Mouse (Mus musculus) myocyte (in vitro differentiated cells): ENCODE measurements around the gene Lamb3. TPM values are rescaled to one million over a fixed set of nuclear protein-coding genes. Genes with fewer than 3 reads are reported as not detected.
A peak's percentile ranks its signal among the peaks of the same experiment; 100 is the strongest.

Source experiments
- H3K27me3 ChIP-seq: one replicate; pipeline ENCODE4 v1.6.1; 2011; ENCODE audit not compliant: control insufficient read depth, insufficient read depth, insufficient read length
- H3K36me3 ChIP-seq: one replicate; pipeline ENCODE4 v1.6.1; 2011; ENCODE audit not compliant: control insufficient read depth, insufficient read depth
- H3K4me2 ChIP-seq: one replicate; pipeline ENCODE4 v1.6.1; 2011; ENCODE audit warnings: low read depth, control low read depth
- H3K4me3 ChIP-seq: one replicate; pipeline ENCODE4 v1.5.1; 2011; ENCODE audit warnings: mild to moderate bottlenecking, control low read depth, moderate library complexity
- H3K79me2 ChIP-seq: one replicate; pipeline ENCODE4 v1.6.1; 2011; ENCODE audit not compliant: control insufficient read depth, insufficient read depth
- H3ac ChIP-seq: one replicate; pipeline ENCODE4 v1.6.1; 2011; ENCODE audit not compliant: control insufficient read depth, insufficient read length
- CEBPB ChIP-seq: IDR thresholded peaks from 2 replicates; pipeline ENCODE4 v1.6.1; 2011; ENCODE audit warnings: mild to moderate bottlenecking, moderate library complexity; ENCODE audit not compliant: poor library complexity, insufficient read depth, severe bottlenecking
- E2F4 ChIP-seq: IDR thresholded peaks from one replicate; pipeline ENCODE4 v1.6.1; 2011; ENCODE audit warnings: mild to moderate bottlenecking, control low read depth, moderate library complexity; ENCODE audit not compliant: insufficient read depth
- MAX ChIP-seq: IDR thresholded peaks from one replicate; pipeline ENCODE4 v1.6.1; 2011; ENCODE audit warnings: low read depth, mild to moderate bottlenecking, control low read depth
- MYOD1 ChIP-seq, 3 experiments: IDR thresholded peaks; one replicate each; pipeline ENCODE4 v1.6.1; 2011; ENCODE audit warnings: control low read depth in 2 of 3, low read depth in 2 of 3, mild to moderate bottlenecking in 2 of 3, moderate library complexity in 1 of 3; ENCODE audit not compliant: insufficient read length in 2 of 3, control insufficient read depth in 1 of 3
- MYOG ChIP-seq, 3 experiments: IDR thresholded peaks; one replicate each; pipeline ENCODE4 v1.6.1; 2011; ENCODE audit warnings: control low read depth in 2 of 3, low read depth in 2 of 3, mild to moderate bottlenecking in 2 of 3; ENCODE audit not compliant: insufficient read length in 2 of 3, control insufficient read depth in 1 of 3, insufficient read depth in 1 of 3
- POLR2A ChIP-seq: IDR thresholded peaks from one replicate; pipeline ENCODE4 v1.6.1; 2011; ENCODE audit warnings: low read depth, mild to moderate bottlenecking, control low read depth, moderate library complexity; ENCODE audit not compliant: insufficient read length
- POLR2AphosphoS2 ChIP-seq: IDR thresholded peaks from one replicate; pipeline ENCODE4 v1.6.1; 2011; ENCODE audit warnings: low read depth, control low read depth; ENCODE audit not compliant: insufficient read length
- REST ChIP-seq: IDR thresholded peaks from one replicate; pipeline ENCODE4 v1.6.1; 2011; ENCODE audit warnings: mild to moderate bottlenecking, control low read depth, moderate library complexity; ENCODE audit not compliant: insufficient read depth, insufficient read length
- SRF ChIP-seq: IDR thresholded peaks from one replicate; pipeline ENCODE4 v1.6.1; 2011; ENCODE audit warnings: low read depth; ENCODE audit not compliant: control insufficient read depth, insufficient read length
- TCF12 ChIP-seq: IDR thresholded peaks from one replicate; pipeline ENCODE4 v1.6.1; 2011; ENCODE audit warnings: mild to moderate bottlenecking, control low read depth; ENCODE audit not compliant: poor library complexity, insufficient read depth, severe bottlenecking
- TCF3 ChIP-seq: IDR thresholded peaks from one replicate; pipeline ENCODE4 v1.6.1; 2011; ENCODE audit warnings: low read depth, control low read depth; ENCODE audit not compliant: insufficient read length
- USF1 ChIP-seq: IDR thresholded peaks from one replicate; pipeline ENCODE4 v1.6.1; 2011; ENCODE audit warnings: low read depth, mild to moderate bottlenecking, control low read depth, moderate library complexity
- polyA plus RNA-seq: library from polyadenylated mRNA; unstranded; fragments of >200 nt; fragmentation: generic; extraction: Trizol; gene quantifications from one replicate; pipeline ENCODE4 v1.2.1, GENCODE M21; 2012; ENCODE audit warnings: missing spikeins

The Lamb3 gene
- polyA plus RNA-seq, 1 experiment: 15.5 TPM

DNA sequence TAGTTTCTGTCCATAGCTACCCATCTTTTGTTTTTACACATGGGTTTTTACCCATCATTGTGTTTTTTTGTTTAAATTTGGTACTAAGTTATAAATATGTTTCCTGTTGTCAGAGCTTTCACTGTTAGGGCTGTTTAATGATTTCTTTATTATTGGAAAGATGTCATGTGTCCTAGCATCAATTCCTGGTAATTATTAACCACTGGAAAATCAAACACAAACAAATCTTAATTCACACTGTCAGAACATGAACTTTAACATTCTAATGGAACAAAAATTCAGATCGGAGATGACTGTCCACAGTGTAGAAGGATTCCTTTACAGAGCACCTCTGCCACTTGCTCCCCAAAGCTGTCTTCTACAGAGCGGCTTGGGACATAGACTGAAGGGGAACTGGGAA lies 2.1 kb upstream of the Lamb3 start:
- no peak overlapping the region for H3ac ChIP-seq
- H3K36me3 ChIP-seq: no peaks in the 10 kb centered on the region
- no peaks in the 10 kb centered on the region for H3K79me2 ChIP-seq
- no peak overlapping the region for H3K4me2 ChIP-seq
- no peaks in the 10 kb centered on the region for H3K27me3 ChIP-seq
- no peak overlapping the region for H3K4me3 ChIP-seq
- no peak for TF ChIP-seq SRF
- no peak for TF ChIP-seq MYOG (IDR thresholded peaks at IDR 0.05; ENCODE audit: control insufficient read depth in 1 of 3, insufficient read depth in 1 of 3, insufficient read length in 2 of 3, low read depth in 2 of 3)
- TF ChIP-seq POLR2A: no peak
- no peak for TF ChIP-seq POLR2AphosphoS2
- TF ChIP-seq TCF3: no peak
- no peak for TF ChIP-seq MAX
- TF ChIP-seq USF1: no peak
- no peak for TF ChIP-seq CEBPB
- TF ChIP-seq E2F4: no peak
- TF ChIP-seq REST: no peak
- TF ChIP-seq MYOD1 (IDR thresholded peaks at IDR 0.05; ENCODE audit: control insufficient read depth in 1 of 3, insufficient read length in 2 of 3, low read depth in 2 of 3): no peak

DNA sequence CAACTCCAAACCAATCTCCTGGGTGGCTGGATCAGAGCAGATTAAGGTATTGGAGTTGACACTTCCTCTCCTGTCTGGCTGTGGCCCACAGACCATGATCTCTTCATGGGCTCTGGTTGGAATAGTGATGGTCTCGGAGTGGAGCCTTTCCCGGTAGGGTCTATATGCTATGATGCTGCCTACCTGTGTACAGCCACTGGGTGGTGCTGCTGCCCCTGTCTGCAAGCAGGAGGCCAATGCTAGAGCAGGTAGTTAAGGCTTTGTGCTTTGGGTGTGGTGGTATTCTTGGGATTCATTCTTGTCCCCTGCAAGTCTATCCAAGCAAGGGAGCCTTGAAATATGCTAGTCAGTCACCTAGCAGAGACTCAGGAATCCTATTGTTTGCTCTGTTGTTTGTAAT lies 679 bp downstream of the Lamb3 start:
- Histone ChIP-seq H3K36me3 (no peaks in the 10 kb centered on the region), H3K27me3 (no peaks in the 10 kb centered on the region), H3K4me3 (no peak overlapping the region), H3K79me2 (no peaks in the 10 kb centered on the region), H3K4me2 (no peak overlapping the region), H3ac (no peak overlapping the region)
- TF ChIP-seq TCF3 (no peak), REST (no peak), MYOD1 (IDR thresholded peaks at IDR 0.05; ENCODE audit: control insufficient read depth in 1 of 3, insufficient read length in 2 of 3, low read depth in 2 of 3) (no peak), MAX (no peak), MYOG (IDR thresholded peaks at IDR 0.05; ENCODE audit: control insufficient read depth in 1 of 3, insufficient read depth in 1 of 3, insufficient read length in 2 of 3, low read depth in 2 of 3) (no peak), CEBPB (no peak), POLR2AphosphoS2 (no peak), SRF (no peak), POLR2A (no peak), TCF12 (no peak), USF1 (no peak), E2F4 (no peak)

DNA sequence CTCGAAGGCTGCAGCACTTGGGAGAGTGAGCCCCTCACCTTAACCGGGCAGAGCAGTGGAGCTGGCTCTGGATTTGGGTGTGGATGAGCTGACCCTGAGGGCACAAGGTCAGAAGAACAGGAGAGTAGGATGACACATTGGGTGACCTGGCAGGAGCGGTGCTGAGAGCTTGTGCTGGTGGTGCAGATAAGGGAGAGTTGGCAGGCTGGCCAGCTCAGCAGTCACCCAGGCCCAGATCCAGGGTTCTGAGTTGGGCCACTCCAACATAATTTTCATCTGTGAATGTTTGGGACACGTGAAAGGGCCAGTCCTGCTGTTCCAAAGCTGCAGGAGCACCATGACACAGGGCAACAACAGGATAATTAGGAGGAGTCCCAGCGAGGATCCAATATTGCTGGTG lies 3.9 kb downstream of the Lamb3 start:
- Histone ChIP-seq H3K27me3 (no peaks in the 10 kb centered on the region), H3K4me3 (no peak overlapping the region), H3K4me2 (no peak overlapping the region), H3ac (no peak overlapping the region), H3K36me3 (no peaks in the 10 kb centered on the region), H3K79me2 (no peaks in the 10 kb centered on the region)
- TF ChIP-seq CEBPB (no peak), MYOG (IDR thresholded peaks at IDR 0.05; ENCODE audit: control insufficient read depth in 1 of 3, insufficient read depth in 1 of 3, insufficient read length in 2 of 3, low read depth in 2 of 3) (no peak), USF1 (no peak), MAX (no peak), POLR2A (no peak), TCF12 (no peak), REST (no peak), E2F4 (no peak)

DNA sequence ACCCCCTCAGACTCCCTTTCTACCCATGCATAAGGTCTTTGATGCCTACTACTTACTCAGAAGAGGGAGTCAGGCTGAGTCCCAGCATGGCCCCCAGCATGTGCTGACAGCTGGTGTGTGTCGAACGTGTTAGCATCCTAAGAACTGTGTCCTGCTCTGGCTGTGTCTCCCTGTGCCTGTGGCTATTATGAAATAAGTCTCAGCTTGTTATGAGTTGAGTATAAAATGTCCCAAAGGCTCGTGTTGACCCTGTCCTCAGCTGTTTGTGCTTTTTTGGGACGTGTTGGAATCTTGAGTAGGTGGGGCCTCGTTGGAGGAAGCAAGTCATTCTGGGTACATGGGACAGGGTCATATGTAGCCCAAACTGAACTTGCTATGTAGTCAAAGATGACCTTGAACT lies 6.6 kb downstream of the Lamb3 start:
- Histone ChIP-seq H3K4me2 (peak overlapping the region; percentile 6), H3K79me2 (no peaks in the 10 kb centered on the region), H3K27me3 (no peaks in the 10 kb centered on the region)

DNA sequence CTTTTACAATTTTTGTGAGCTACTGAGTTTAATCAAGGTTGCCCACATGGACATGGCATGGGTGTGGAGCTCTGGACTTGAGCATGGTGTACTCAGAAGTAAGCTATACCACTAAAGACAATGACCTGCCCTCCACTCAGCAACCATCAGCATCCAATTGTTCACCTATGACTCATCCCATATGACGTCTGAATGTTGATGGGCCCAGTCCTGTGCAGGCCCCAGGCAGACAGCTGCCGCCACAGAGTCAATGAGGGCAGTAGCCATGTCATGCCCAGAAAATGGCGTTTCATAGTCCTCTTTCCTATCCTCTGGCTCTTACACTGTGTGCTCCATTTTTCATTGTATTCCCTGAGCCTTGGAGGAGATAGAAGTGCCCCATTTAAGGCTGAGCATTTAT lies 8.5 kb downstream of the Lamb3 start:
- Histone ChIP-seq H3K79me2 (no peaks in the 10 kb centered on the region), H3K27me3 (no peaks in the 10 kb centered on the region), H3K36me3 (no peaks in the 10 kb centered on the region), H3ac (no peak overlapping the region), H3K4me3 (no peak overlapping the region), H3K4me2 (no peak overlapping the region)
- TF ChIP-seq REST (no peak), MAX (no peak), TCF3 (no peak), POLR2AphosphoS2 (no peak), CEBPB (no peak), SRF (no peak), MYOD1 (IDR thresholded peaks at IDR 0.05; ENCODE audit: control insufficient read depth in 1 of 3, insufficient read length in 2 of 3, low read depth in 2 of 3) (peak in 2 of 3 experiments; percentile 60 to 72), E2F4 (no peak), USF1 (no peak), MYOG (IDR thresholded peaks at IDR 0.05; ENCODE audit: control insufficient read depth in 1 of 3, insufficient read depth in 1 of 3, insufficient read length in 2 of 3, low read depth in 2 of 3) (peak in 2 of 3 experiments; percentile 56 to 63)

More for the DNA sequence above, 6.6 kb downstream of the Lamb3 start:
- Histone ChIP-seq H3K4me3 (no peak overlapping the region), H3ac (no peak overlapping the region), H3K36me3 (no peaks in the 10 kb centered on the region)
- TF ChIP-seq POLR2A: no peak
- no peak for TF ChIP-seq POLR2AphosphoS2
- peak in 1 of 3 experiments; percentile 2 for TF ChIP-seq MYOG (IDR thresholded peaks at IDR 0.05; ENCODE audit: control insufficient read depth in 1 of 3, insufficient read depth in 1 of 3, insufficient read length in 2 of 3, low read depth in 2 of 3)
- TF ChIP-seq E2F4: no peak
- peak in 2 of 3 experiments; percentile 5 to 22 for TF ChIP-seq MYOD1 (IDR thresholded peaks at IDR 0.05; ENCODE audit: control insufficient read depth in 1 of 3, insufficient read length in 2 of 3, low read depth in 2 of 3)
